In the genomic region with DNA sequence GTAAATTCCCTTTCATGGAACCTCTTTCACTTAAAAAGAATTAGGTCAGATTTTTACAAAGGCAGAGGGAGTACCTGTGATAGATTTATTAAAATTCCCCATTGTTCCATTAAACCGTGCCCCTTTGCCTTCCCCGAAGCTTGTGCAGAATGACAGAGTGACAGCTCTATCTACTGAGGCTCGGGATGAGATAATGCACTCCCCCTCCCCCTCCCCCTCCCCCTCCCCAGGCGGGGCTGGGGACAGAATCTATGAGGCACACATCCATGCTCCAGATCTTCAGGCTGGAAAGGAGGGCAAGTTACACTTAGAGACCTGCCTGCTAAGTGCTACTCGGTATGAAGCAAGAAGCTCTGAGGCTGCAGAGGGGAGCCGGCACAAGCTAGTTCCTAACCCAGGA, we compare ENCODE assay signal across 29 mouse cellular contexts. TPM values are rescaled to one million over a fixed set of nuclear protein-coding genes. Genes with fewer than 3 reads are reported as not detected.
DNase-seq lines count a peak whose midpoint lies in the region; ATAC-seq lines count a peak whose summit lies in the region.
"Had no signal": no experiment of that assay in that cellular context is flagged by ENCODE, and none has a peak within 500 bp of the region (broad histone marks: within the 10 kb centered on the region; RNA-seq: fewer than 3 reads in every experiment).

No protein-coding gene starts in this region.

- H3K4me3 ChIP-seq in hindbrain, embryonic 10.5 days: no peak overlapping the region
- no peak overlapping the region for H3K4me3 ChIP-seq in hindbrain, embryonic 11.5 days (ENCODE audit: low read depth, low read length)
- no peak overlapping the region for H3K4me3 ChIP-seq in midbrain, embryonic 15.5 days
- H3K4me3 ChIP-seq in midbrain, embryonic 10.5 days: no peak overlapping the region
- H3K4me3 ChIP-seq: embryonic facial prominence, embryonic 10.5 days; embryonic facial prominence, embryonic 15.5 days; liver, embryonic 12.5 days; neural tube, embryonic 15.5 days had no signal

- H3K4me2 ChIP-seq in hindbrain, embryonic 11.5 days (replicated peaks; ENCODE audit: low read depth, low read length): no peak overlapping the region
- no peak overlapping the region for H3K4me2 ChIP-seq in midbrain, embryonic 15.5 days
- H3K4me2 ChIP-seq: embryonic facial prominence, embryonic 15.5 days; liver, embryonic 12.5 days; neural tube, embryonic 15.5 days had no signal

- no peak overlapping the region for H3K27ac ChIP-seq in hindbrain, embryonic 10.5 days
- no peak overlapping the region for H3K27ac ChIP-seq in hindbrain, embryonic 11.5 days (ENCODE audit: low read depth, low read length)
- H3K27ac ChIP-seq in midbrain, embryonic 15.5 days: no peak overlapping the region
- no peak overlapping the region for H3K27ac ChIP-seq in midbrain, embryonic 10.5 days (replicated peaks)
- H3K27ac ChIP-seq: embryonic facial prominence, embryonic 10.5 days; embryonic facial prominence, embryonic 15.5 days; liver, embryonic 12.5 days; neural tube, embryonic 15.5 days; stomach, postnatal 0 days had no signal

- H3K9ac ChIP-seq in hindbrain, embryonic 11.5 days (ENCODE audit: low read depth, low read length): no peak overlapping the region
- no peak overlapping the region for H3K9ac ChIP-seq in midbrain, embryonic 15.5 days
- H3K9ac ChIP-seq: embryonic facial prominence, embryonic 15.5 days; liver, embryonic 12.5 days; liver, postnatal 0 days; neural tube, embryonic 15.5 days had no signal

- H3K36me3 ChIP-seq in hindbrain, embryonic 10.5 days: peaks cover 18% of the 10 kb centered on the region
- H3K36me3 ChIP-seq in hindbrain, embryonic 11.5 days (ENCODE audit: control insufficient read depth, insufficient read depth, low read length): no peaks in the 10 kb centered on the region
- H3K36me3 ChIP-seq in midbrain, embryonic 15.5 days (replicated peaks): 0 out of 2 replicates have a peak, but pooled peaks cover 8% of the 10 kb centered on the region
- peaks cover 13% of the 10 kb centered on the region for H3K36me3 ChIP-seq in midbrain, embryonic 10.5 days

- ATAC-seq in hindbrain, embryonic 11.5 days (ENCODE audit: low FRiP score): no peak
- 0 out of 2 replicates have a peak, but pooled peaks have one; percentile 38 for ATAC-seq in midbrain, embryonic 15.5 days (replicated peaks)
- ATAC-seq: activated CD4-positive, CD25-positive, alpha-beta regulatory T cell, adult 4 months; intestine, postnatal 0 days; liver, embryonic 12.5 days; liver, postnatal 0 days had no signal

- WGBS in hindbrain, embryonic 10.5 days: 48% methylated on average over 6 of the region's 6 CpGs
- 53% methylated on average over 6 of the region's 6 CpGs for WGBS in hindbrain, embryonic 11.5 days
- 46% methylated on average over 6 of the region's 6 CpGs for WGBS in midbrain, embryonic 15.5 days
- 64% methylated on average over 6 of the region's 6 CpGs for WGBS in midbrain, embryonic 10.5 days

- peak; percentile 7 for DNase-seq in adrenal gland, adult 8-10 months
- DNase-seq in adrenal gland, postnatal 4 days (ENCODE audit: low spot score in 2 of 2): no peak
- DNase-seq in hindbrain, embryonic 10.5 days (ENCODE audit: low spot score): peak; percentile 30
- no peak for DNase-seq in hindbrain, embryonic 11.5 days (ENCODE audit: low spot score)
- DNase-seq in midbrain, embryonic 10.5 days (ENCODE audit: low spot score): no peak
- no peak for DNase-seq in cerebellum, adult 11-12 months
- DNase-seq in spleen, adult 12 weeks (ENCODE audit: low spot score): no peak
- DNase-seq: cerebellum, adult 2 months; cerebellum, postnatal 14 days; gastrocnemius, postnatal 14 days; heart, postnatal 14 days; kidney, adult 9 months; kidney, postnatal 10 days; layer of hippocampus, postnatal 36 days; left cerebral cortex, postnatal 4 days; liver, postnatal 0 days; lung, postnatal 36 days; right cerebral cortex, adult 18-20 months; thymus, adult 18-20 months; thymus, postnatal 36 days had no signal

- H3K9me3 ChIP-seq in hindbrain, embryonic 10.5 days: peaks cover 2% of the 10 kb centered on the region; the same call in 1 of the 2 replicates
- no peaks in the 10 kb centered on the region for H3K9me3 ChIP-seq in hindbrain, embryonic 11.5 days (ENCODE audit: control insufficient read depth, low read length)
- no peaks in the 10 kb centered on the region for H3K9me3 ChIP-seq in midbrain, embryonic 15.5 days
- H3K9me3 ChIP-seq in midbrain, embryonic 10.5 days (replicated peaks): no peaks in the 10 kb centered on the region
- H3K9me3 ChIP-seq: embryonic facial prominence, embryonic 10.5 days; embryonic facial prominence, embryonic 15.5 days; liver, embryonic 12.5 days; neural tube, embryonic 15.5 days had no signal

- H3K4me1 ChIP-seq in hindbrain, embryonic 10.5 days (replicated peaks): peaks cover 17% of the 10 kb centered on the region
- H3K4me1 ChIP-seq in hindbrain, embryonic 11.5 days (replicated peaks; ENCODE audit: control insufficient read depth, insufficient read depth, low read length): no peaks in the 10 kb centered on the region; the same call in 1 of the 2 replicates
- H3K4me1 ChIP-seq in midbrain, embryonic 15.5 days: peaks cover 15% of the 10 kb centered on the region
- H3K4me1 ChIP-seq in midbrain, embryonic 10.5 days: peaks cover 10% of the 10 kb centered on the region
- H3K4me1 ChIP-seq: liver, embryonic 12.5 days had no signal

- no peaks in the 10 kb centered on the region for H3K27me3 ChIP-seq in hindbrain, embryonic 10.5 days (ENCODE audit: insufficient read depth, poor library complexity, severe bottlenecking)
- H3K27me3 ChIP-seq in hindbrain, embryonic 11.5 days (ENCODE audit: control insufficient read depth, insufficient read depth, low read length): no peaks in the 10 kb centered on the region
- no peaks in the 10 kb centered on the region for H3K27me3 ChIP-seq in midbrain, embryonic 15.5 days (replicated peaks)
- no peaks in the 10 kb centered on the region for H3K27me3 ChIP-seq in midbrain, embryonic 10.5 days (ENCODE audit: low read depth, poor library complexity, severe bottlenecking)
- H3K27me3 ChIP-seq: CH12.LX; embryonic facial prominence, embryonic 15.5 days; liver, embryonic 12.5 days; neural tube, embryonic 15.5 days had no signal

RNA-seq across cellular contexts. Expression of a gene that starts 53.8 kb away (rescaled TPM):
- 10 to 100 TPM; 32.3 to 57.3 (median 43.9) TPM for total RNA-seq in adrenal gland, adult 8-10 months (2022)
- 10 to 100 TPM; 30.6 to 33.0 TPM for total RNA-seq in adrenal gland, postnatal 4 days (2021)
- 15.2 and 17.3 TPM in 2 replicates for polyA plus RNA-seq in hindbrain, embryonic 10.5 days (2016; fragmentation: Nextera tagmentation; extraction: Ambion mirVana)
- 20.1 and 21.1 TPM in 2 replicates for polyA plus RNA-seq in hindbrain, embryonic 11.5 days (2014; fragmentation: Nextera tagmentation; extraction: Ambion mirVana)
- 31.4 TPM in 2 replicates for polyA plus RNA-seq in midbrain, embryonic 15.5 days (2015; fragmentation: Nextera tagmentation; extraction: Ambion mirVana)
- 12.5 and 14.1 TPM in 2 replicates for polyA plus RNA-seq in midbrain, embryonic 10.5 days (2016; fragmentation: Nextera tagmentation; extraction: Ambion mirVana)

RNA-seq across cellular contexts. Expression of a gene that starts 54.8 kb away (rescaled TPM):
- 1 to 10 TPM; 6.6 to 9.8 (median 7.8) TPM for total RNA-seq in adrenal gland, adult 8-10 months (2022)
- 1 to 10 TPM; 5.4 to 5.6 TPM for total RNA-seq in adrenal gland, postnatal 4 days (2021)
- 24.1 and 25.0 TPM in 2 replicates for polyA plus RNA-seq in hindbrain, embryonic 10.5 days (2016; fragmentation: Nextera tagmentation; extraction: Ambion mirVana)
- polyA plus RNA-seq in hindbrain, embryonic 11.5 days (2014; fragmentation: Nextera tagmentation; extraction: Ambion mirVana): 24.7 and 25.2 TPM in 2 replicates
- polyA plus RNA-seq in midbrain, embryonic 15.5 days (2015; fragmentation: Nextera tagmentation; extraction: Ambion mirVana): 17.2 and 18.5 TPM in 2 replicates
- polyA plus RNA-seq in midbrain, embryonic 10.5 days (2016; fragmentation: Nextera tagmentation; extraction: Ambion mirVana): 24.7 and 26.0 TPM in 2 replicates

Comparison
In these comparisons a context has a peak if more than half of its experiments do, and no peak if none do; other contexts are left out.
1. DNase-seq: peak in adrenal gland, adult 8-10 months (single experiment) and hindbrain, embryonic 10.5 days (single experiment); none in adrenal gland, postnatal 4 days (0 of 2), hindbrain, embryonic 11.5 days (single experiment), midbrain, embryonic 10.5 days (single experiment), cerebellum, adult 11-12 months (single experiment) and spleen, adult 12 weeks (single experiment).